Mouse (Mus musculus): ENCODE results near the gene Hpcal4.
"Not testable (repeated sequence)": the region's sequence is repeated elsewhere in the genome, so short reads cannot be mapped to it uniquely, and the experiment has no call there.

Hpcal4 gene

GRCm38 (mm10) chr4:123182328-123183238 lies at the start of gene Hpcal4:
Hpcal4 (plus strand) TSS chr4:123183227.
- DNase-seq (ENCODE audit: low spot score): peak; percentile 18

DNA sequence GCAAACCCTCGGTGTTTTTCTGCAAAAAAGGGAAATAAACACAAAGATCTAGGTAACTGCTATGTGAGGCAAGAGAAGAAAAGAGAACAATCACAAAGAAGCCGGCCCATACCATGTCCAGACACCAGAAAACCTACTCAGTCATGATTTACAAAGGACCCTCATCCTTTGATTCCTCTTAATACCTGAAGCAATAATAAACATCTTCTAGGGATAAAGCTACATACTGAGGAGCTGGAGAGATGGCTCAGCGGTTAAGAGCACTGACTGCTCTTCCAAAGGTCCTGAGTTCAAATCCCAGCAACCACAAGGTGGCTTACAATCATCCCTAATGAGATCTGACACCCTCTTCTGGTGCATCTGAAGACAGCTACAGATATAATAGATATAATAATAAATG lies 45.5 kb upstream of the Hpcal4 start:
- no peak for DNase-seq (ENCODE audit: low spot score)

DNA sequence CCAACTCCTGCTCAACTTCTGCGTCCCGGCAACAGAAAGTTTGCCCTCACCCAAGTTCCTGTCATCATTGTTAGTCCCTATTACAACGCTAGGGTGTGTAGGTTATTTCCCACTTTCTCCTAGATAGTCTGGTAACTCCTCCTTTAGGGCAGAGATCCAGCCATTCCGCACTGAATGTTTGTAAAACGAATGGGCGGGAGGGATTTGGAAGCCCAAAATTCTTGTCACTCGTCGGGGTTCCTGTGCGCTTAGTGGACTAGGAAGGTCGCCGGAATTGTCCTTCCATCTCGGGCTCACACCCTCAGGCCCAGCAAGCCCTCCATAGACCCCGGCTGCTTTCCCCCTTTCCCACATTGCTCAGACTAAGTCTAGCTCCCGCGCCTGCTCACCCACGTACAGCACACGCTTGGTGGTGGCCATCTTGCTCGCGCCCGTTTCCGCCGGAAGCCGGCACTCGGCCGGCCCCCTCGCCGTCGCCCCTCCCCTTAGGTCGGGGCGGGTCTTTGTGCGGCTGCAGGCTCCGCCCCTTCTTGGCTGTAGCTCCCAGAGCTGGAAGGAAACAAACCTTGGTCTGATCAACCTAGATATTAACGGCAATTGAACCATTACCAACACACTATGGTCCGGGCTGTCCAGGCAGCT lies 43.4 kb upstream of the Hpcal4 start, which contains the start of gene Ppie:
Gene Ppie (minus strand): TSS at position 439 of the 642 bp plus-strand sequence.
- peak; percentile 68 for DNase-seq (ENCODE audit: low spot score)

GRCm38 (mm10) chr4:123147446-123148150 lies 35.4 kb upstream of the Hpcal4 start:
- DNase-seq (ENCODE audit: low spot score): no peak

DNA sequence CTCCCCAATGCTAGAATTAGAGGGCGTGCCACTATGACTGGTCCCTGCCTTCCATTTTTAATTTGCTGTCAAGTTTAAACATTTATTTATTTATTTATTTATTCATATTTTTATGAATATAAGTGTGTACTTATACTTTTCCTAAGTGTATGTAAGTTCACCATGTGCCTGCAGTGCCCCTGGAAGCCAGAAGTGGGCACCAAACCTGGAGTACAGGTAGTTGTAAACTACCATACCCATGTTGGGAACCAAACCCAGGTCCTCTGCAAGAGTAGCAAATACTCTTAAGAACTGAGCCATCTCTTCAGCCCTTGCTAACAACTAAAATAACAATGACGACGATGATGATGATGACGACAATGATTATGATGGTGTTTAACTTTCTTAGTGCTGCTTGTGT lies 31.0 kb upstream of the Hpcal4 start:
- no peak for DNase-seq (ENCODE audit: low spot score)

GRCm38 (mm10) chr4:123152976-123153375 lies 30.1 kb upstream of the Hpcal4 start:
- no peak for DNase-seq (ENCODE audit: low spot score)

GRCm38 (mm10) chr4:123155004-123155403 lies 28.0 kb upstream of the Hpcal4 start:
- DNase-seq (ENCODE audit: low spot score): peak; percentile 17

DNA sequence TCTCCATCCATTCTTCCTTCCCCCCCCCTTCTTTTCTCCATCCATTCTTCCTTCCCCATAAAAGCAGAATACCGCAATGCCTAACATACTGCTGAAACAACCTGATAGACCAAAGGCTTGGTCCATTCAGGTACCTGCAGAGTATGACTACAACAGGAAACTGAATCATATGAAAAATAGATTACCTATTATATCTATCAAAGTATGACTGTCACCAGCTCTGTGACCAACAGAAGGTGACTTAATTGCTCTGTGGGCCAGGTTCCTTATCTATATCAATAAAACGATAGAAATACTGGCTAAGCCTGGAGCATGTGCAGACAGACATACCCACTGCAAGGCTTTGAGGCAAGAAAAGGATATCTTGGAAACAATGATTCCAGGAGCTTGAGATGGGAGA lies 27.6 kb upstream of the Hpcal4 start:
- no peak for DNase-seq (ENCODE audit: low spot score)

GRCm38 (mm10) chr4:123155840-123156239 lies 27.2 kb upstream of the Hpcal4 start:
- no peak for DNase-seq (ENCODE audit: low spot score)

- DNase-seq (ENCODE audit: low spot score): no peak
These were observed 22.5 kb upstream of the Hpcal4 start for GRCm38 (mm10) chr4:123160571-123160970.

- DNase-seq (ENCODE audit: low spot score): not testable (repeated sequence)
These were observed 21.8 kb upstream of the Hpcal4 start for GRCm38 (mm10) chr4:123161251-123161650.

DNA sequence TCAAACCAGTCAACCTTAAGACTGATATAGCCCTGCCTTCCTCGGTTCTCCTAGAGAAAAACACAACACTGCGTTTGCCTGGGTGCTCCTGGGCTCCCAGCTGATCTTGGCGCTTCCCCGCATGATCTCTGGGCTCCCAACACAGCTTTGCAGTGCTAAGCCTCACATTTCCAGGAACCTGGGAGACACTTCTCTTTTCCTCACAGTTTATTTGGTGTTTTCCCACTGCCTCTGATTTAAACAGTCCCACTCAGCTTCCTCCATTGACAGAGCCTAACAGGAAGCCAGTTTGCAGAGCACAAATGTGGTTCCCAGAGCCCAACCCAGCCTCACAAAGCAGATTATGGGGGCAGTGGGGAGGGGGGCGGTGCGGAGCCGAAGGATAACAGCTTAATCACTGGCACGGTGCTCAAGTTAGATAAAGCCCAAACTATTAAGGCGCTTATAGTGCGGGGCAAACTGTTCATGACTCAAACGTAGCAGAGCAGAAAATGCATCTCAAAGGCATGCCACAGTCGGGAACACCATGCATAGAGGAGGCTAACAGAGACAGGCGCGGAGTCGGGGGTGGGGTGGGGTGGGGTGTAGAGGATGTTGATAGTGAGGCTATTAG lies 20.6 kb upstream of the Hpcal4 start:
- no peak for DNase-seq (ENCODE audit: low spot score)

GRCm38 (mm10) chr4:123164157-123164556 lies 18.9 kb upstream of the Hpcal4 start:
- DNase-seq (ENCODE audit: low spot score): no peak

DNA sequence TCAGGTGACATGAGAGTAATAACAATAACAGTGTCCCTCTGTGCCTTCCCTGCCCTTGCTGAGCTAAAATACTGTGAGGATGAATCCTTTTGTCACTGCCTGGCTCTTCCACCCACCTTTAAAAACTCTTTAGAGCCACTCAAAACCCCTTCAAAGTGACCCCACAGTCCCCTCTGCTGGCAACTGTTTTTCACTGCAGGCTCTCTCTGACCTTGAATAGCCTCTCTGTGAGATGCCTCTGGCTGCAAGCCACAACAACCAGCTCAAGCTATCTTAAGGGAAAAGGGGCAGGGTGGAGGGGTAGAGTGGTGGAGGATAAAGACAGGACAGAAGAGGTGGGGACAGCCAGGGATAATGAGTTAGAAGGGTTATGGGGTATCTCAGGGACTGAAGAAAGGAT lies 11.2 kb upstream of the Hpcal4 start:
- DNase-seq (ENCODE audit: low spot score): no peak

GRCm38 (mm10) chr4:123183239-123184056 lies 421 bp downstream of the Hpcal4 start:
- DNase-seq (ENCODE audit: low spot score): peak; percentile 51

DNA sequence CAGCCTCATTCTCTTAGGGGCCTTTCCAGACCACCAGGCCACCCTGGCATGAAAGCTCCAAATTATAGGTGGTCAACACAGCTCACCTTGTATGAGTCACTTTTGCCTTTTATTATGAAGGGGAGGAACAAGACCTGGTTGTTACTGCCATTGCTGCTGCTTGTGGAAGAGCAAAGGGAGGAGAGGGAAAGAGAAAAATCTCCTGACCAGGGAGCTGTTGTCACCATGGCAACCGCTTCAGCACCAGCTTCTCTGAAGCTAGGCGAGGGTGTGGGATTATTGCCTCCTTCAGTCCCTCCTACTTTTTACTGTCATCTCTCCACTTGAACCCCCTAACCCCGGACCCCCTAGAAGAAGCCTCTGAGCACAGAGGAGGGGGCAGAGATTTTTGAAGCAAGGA lies 1.8 kb downstream of the Hpcal4 start:
- DNase-seq (ENCODE audit: low spot score): no peak

DNA sequence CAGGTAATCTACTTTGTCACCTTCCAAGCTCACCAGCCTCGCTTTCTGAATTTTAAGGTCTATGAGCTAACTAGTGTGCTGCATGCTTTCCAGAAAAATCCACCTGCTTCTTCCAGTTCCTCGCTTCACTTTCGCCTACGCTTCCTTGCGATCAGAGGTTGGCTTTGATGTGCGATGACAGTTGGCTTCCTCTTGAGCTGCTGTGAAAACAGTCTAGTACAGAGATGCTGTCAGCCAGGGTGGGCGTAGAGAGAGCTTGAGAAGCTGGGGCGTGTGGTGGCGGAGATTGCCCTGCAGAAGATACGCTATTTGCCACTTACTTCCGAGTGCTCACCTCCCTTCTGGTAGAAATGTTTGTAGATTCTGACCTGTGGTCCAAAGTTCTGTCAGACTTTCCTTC lies 9.3 kb downstream of the Hpcal4 start:
- DNase-seq (ENCODE audit: low spot score): no peak

DNA sequence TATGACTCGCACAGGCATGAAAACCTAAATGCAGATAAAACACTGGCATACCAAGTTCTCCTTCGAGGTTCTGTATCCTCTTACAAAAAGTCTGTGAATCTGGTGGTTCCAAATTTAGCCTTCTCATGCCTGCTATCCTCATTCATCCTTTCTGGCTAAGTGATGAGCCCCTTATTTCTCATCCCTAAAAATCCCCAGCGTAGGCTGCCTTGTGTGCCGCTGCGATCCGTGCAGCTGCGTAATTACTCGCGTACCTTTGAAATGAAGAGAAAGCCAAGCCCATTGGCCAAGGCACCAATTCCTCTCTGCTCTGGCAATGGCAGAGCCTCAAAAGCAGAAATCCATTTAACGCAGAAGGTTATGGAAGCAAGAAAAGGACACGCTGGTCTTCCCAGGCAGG lies 10.8 kb downstream of the Hpcal4 start:
- no peak for DNase-seq (ENCODE audit: low spot score)

GRCm38 (mm10) chr4:123196695-123197094 lies 13.7 kb downstream of the Hpcal4 start:
- DNase-seq (ENCODE audit: low spot score): no peak

DNA sequence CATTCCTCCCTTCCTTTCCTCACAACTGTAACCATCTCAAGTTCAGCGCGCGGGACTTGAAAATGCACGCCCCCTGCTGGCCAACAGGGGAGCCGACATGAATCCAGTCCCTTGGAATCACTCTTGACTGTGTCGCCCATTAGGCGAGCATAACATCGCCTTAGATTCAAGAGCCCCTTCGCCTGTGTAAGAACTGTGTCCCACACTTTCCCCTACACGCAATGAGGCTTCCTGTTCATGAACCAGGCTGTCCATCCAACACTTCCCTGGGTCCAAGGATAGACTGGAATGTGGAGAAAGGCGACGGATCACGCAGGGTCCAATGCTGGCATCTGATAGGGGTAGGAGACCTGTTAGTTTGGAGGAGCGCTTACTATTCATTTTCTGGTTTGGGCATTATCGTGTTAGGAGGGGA lies 17.8 kb downstream of the Hpcal4 start:
- peak; percentile 60 for DNase-seq (ENCODE audit: low spot score)

Measured in ovary, postnatal 14 days (tissue).